Mouse (Mus musculus): ENCODE measurements around the gene Hnrnpa1.
"Not testable (repeated sequence)": the region's sequence is repeated elsewhere in the genome, so short reads cannot be mapped to it uniquely, and the experiment has no call there.

Hnrnpa1 gene

GRCm38 (mm10) chr15:103275943-103276342 lies 35.7 kb downstream of the Hnrnpa1 start:
- DNase-seq: not testable (repeated sequence)

GRCm38 (mm10) chr15:103277949-103278348 lies 37.7 kb downstream of the Hnrnpa1 start:
- DNase-seq: no peak

- DNase-seq: no peak
These were observed 39.5 kb downstream of the Hnrnpa1 start for GRCm38 (mm10) chr15:103279750-103280149.

- no peak for DNase-seq
These were observed 40.7 kb downstream of the Hnrnpa1 start for GRCm38 (mm10) chr15:103280817-103281464.

- no peak for DNase-seq
These were observed 41.4 kb downstream of the Hnrnpa1 start for GRCm38 (mm10) chr15:103281465-103282205.

- no peak for DNase-seq
These were observed 43.8 kb downstream of the Hnrnpa1 start for GRCm38 (mm10) chr15:103284066-103284465.

- DNase-seq: no peak
These were observed 44.4 kb downstream of the Hnrnpa1 start for GRCm38 (mm10) chr15:103284647-103285046.

- no peak for DNase-seq
These were observed 45.7 kb downstream of the Hnrnpa1 start for GRCm38 (mm10) chr15:103285778-103286417.

GRCm38 (mm10) chr15:103289600-103289999 lies 49.4 kb downstream of the Hnrnpa1 start:
- DNase-seq: no peak

- DNase-seq: no peak
These were observed 50.2 kb downstream of the Hnrnpa1 start for GRCm38 (mm10) chr15:103290417-103290816.

GRCm38 (mm10) chr15:103290843-103291242 lies 50.6 kb downstream of the Hnrnpa1 start:
- DNase-seq: no peak

- DNase-seq: no peak
These were observed 52.6 kb downstream of the Hnrnpa1 start for GRCm38 (mm10) chr15:103292673-103293345.

GRCm38 (mm10) chr15:103293375-103293774 lies 53.1 kb downstream of the Hnrnpa1 start:
- DNase-seq: no peak

GRCm38 (mm10) chr15:103294649-103295048 lies 54.4 kb downstream of the Hnrnpa1 start:
- DNase-seq: no peak

GRCm38 (mm10) chr15:103295851-103296250 lies 55.6 kb downstream of the Hnrnpa1 start:
- no peak for DNase-seq
